Mouse (Mus musculus) fat pad, adult 2 months (tissue): Measurements from ENCODE around the gene Zfp385a.

Experiments used
- DNase-seq: peaks from one replicate; pipeline ENCODE4 v3.0.0-alpha.2; 2011; ENCODE audit warnings: low read depth, low spot score; ENCODE audit errors: extremely low read depth

The Zfp385a gene

DNA sequence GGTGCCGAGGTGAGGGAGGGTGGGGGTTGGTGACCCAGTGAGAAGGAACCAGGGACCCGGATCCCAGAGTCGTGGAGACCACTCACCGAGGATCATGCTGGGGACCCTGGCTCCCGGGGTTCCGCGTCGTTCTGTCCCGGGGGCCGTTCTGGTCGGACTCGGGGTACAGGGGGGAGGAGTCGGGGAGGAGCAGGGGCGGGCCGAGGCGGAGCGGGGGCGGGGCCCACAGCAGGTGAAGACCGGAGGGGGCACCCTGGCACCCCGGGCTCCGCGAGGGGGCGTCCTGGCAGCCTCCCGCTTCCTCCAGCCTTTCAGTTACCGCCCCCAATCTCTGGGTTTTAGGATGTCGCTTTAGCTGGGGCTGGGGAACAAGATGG lies at the start of gene Zfp385a:
Gene Zfp385a (minus strand): TSS at position 133 of the 377 bp plus-strand sequence.
- no peak for DNase-seq

DNA sequence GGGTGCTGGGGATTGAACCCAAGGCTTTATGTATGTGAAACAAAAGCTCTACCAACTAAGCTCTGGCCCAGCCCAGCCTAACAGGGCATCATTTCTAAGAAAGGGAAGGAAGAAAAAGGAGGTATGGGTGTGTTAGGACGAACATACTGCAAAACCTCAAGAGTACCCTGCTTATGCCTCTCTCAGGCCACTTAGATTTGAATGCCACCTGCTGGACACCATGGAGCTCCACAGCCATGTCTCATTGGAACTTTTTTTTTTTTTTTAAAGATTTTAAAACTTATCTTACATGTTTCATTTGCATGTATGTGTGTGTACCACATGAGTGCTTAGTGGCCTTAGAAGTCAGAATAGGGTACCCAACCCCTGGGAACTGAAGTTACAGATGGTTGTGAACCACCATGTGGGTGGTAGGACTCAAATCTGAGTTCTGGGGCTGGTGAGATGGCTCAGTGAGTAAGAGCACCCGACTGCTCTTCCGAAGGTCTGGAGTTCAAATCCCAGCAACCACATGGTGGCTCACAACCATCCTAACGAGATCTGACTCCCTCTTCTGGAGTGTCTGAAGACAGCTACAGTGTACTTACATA lies 48.8 kb upstream of the Zfp385a start:
- DNase-seq: no peak

DNA sequence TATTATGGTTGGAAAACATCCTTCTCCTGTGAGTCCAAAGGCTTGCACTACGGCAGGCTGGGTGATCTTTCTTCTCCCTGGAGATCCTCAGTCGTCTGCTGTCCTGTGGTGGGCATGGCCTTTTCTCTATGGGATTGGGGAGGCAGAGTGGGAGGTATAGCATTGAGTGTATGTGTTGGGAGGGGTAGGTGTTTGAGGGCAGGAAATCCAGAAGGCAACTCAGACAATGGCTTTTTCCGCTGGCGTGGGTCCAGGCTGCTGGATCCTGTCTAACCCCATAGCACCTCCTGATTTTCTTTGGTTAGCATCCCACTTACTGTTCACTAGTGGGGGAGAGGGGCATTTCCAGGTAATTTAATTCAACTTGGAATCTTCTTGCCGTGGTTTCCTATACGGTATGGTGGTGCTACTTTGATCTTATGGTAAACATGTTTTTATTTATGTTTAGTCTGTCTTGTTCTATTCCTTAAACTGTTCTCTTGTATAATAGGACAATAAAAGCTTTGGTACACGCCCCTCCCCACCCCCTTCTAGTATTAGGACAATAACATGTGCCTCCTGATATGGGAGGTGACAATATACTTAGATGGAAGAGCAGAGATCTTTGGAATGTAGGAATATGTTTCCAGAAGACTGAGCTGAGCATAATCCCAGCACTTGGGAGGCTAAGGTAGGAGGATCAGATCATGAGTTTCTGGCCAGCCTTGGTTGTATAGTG lies 44.0 kb upstream of the Zfp385a start:
- no peak for DNase-seq

DNA sequence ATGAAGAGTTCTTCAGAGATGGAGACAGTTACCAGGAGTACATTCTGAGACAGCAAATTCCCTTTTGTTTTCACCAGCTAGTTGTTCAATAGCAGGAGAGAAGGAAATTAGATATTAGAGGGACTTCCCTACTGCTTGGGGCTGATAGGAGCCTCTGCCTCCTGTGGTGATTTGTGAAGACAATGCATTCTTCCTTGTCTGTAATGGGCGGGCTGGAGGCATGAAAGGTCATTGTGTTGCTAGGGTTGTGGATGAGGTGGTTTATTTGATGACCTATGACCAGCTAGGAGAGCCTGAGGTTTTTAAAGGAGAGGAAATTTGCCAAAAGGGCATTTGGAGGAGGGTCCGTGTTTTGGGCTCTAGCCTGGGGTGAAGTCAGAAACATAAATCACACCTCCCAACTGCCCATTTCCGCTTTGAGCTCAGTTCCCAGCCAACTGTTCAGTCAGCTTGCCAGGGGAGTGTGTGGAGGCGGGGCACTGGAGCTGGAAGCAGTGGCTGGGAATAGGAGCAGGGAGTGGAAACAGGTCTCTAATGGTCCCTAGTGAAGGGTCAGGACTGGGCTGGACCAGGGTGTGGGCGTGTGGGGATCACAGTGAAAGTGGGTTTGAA lies 43.0 kb upstream of the Zfp385a start:
- DNase-seq: no peak

DNA sequence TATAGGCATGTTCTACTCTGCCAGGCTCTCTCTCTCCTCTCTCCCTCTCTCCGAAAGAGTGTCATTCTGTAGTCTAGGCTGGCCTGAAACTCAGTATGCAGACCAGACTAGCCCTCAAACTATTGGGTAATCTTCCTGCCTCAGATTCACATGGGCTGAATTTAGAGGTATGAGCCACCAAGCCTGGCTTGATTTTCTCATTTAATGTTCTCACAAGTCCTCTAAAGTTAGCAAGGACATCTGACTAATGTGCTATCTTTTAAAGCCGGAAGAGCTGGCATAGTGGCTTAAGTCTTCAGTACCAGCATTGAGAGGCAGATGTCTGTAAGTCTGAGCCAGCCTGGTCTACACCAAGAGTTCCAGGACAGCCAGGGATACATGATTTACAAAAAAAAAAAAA lies 42.2 kb upstream of the Zfp385a start:
- DNase-seq: no peak

DNA sequence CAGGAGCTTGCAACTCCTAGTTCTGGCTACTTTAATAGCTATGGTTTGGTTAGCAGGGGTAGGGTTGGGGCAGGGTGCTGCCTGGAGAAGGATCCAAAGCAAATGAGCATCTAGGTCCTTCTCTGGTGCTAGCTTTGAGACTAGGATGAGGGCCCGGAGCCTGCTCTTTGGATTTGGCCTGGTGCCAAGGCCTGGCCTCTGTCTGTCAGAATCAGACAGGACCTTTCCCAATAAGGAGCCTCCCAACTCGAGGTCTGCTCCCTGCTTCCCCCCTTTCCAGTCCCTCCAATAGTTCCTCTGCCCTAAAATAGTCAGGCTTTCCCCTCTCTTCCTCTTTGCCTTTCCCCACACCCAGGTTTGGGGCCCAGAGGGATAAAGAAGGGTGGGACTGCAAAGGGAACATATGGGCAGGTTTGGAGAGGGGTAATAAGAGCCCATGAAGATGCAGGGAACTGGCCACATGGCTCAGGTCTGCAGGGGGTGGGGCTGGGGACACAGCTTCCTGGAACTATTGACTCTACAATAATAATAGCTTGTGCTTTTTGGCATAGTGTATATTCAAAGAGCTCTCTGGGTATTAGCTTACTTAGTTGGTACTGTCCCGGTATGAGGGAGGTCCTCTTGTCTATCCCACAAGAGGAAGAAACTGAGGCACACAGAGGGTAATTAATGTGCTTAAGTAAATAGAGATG lies 38.9 kb upstream of the Zfp385a start:
- DNase-seq: no peak

DNA sequence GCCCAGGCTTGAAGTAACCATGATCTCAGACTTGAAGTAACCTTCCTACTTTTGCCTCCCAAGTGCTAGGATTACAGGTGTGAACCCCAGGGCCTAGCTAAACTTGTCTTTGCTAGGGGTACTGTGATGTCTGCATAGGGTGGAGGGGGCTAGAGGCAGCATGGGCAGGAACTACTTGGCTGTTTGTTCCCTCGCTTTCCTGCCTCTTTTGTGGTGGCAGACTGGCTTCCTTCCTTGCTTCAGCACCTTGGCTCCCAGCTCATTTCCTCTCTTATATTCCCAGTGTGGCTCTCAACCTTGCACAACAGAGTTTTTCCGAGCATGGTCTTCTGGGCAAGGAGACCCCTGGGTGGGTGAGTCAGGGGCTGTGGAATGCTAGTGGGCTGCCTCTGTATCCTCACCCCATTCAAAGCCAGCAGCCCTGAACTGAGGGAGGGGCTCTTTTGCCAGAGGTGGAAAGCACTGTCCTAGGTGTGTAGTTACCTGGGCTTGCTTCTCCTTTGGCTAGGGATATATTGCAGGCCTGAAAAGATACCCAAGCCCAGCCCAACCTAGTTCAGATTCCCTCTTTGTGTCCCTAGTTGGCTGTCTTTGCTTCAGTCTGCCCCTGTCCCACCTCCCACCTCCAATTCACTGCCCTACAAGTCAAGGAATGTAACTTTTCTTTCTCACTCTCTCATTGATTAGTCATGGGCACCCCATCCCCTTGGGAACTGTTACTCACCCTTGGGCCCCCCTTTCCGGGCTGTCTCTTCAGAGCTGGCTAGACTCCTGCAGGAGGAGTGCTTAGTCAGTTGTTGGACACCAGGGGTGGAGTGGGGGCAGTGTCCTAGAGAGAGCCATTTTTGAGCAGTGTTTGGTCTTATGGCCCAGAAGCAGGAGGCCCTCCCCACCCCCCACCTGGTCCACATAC lies 38.1 kb upstream of the Zfp385a start:
- no peak for DNase-seq

DNA sequence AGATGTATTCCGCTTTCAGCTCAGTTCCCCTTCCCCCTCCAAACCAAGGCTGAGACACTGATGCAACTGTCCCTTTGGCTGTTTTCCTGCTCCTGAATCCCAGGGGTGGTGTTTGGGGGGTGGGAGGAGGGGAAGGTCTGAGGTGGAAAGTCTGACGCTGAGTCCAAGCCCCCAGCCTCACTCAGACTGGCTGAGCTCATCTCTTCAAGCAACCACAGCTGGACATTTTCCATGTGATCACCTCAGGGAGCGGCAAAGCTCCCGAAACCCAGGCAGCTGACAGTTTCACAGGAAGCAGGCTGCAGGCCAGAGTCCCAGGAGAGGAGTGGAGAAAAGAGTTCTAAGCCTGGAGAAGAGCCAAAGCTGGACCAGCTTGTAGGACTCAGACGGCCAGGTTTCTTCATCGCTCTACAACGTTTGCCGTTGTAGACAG lies 37.0 kb upstream of the Zfp385a start:
- DNase-seq: no peak

DNA sequence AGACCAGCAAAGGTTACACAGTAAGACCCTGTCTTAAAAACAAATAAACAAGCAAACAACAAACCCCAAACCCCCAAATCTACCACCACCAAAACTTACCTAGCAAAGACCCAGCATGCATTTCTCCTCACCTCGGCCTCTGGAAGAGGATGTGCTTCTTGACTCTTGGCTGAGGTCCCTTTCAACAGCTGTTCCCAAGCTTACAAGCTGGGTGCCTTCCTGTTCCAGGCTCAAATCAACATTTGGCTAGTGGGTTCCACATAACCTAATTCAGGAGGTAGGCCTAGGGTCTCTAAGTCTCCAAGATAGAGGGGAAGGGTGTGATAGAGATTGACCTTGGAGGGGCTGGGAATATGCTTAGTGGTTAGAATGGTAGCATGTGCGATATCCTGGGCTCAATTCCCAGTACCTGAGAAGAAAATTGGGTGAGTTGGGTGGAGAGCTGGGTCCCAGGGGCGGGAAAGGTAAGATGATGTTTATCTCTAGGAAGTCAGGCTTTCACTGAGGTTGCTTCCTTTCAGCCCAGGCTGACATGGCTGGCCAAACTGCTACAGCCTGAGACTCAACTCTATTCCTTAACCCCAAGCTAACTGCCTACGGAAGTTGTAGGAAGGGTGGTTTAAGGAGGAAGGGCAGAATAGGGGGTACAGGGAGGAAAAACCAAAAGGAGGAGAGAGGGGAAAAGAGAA lies 35.4 kb upstream of the Zfp385a start:
- DNase-seq: no peak

DNA sequence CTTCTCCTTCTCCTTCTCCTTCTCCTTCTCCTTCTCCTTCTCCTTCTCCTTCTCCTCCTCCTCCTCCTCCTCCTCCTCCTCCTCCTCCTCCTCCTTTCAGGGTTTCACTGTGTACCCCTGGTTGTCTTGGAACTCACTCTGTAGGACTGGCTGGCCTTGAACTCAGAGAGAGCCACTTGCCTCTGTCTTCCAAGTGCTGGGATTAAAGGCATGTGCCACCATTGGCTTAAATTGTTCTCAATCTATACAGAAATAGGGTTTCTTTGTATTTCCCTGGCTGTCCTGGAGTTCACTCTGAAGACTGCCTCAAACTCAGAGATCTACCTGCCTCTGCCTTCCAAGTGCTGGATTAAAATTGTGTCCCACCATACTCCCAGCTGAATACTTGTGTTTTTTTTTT lies 32.6 kb upstream of the Zfp385a start:
- no peak for DNase-seq

DNA sequence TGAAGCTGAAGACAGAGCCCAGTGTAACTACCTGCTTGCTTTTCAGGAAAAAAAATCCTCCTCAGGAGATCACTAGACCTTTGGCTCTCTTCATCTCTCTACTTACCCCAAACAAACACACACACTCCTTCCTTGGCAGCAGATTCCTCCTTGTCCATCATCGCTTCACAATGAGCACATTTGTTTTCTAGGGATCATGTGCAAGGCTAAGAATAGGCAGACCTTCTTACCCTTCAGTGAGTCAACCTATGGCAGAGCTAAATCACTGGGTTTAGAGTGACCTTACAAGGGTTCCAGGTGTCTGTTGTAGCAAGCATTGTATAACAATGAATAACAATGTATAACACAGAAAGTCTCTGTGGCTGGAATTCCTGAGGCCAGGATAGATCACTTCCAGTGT lies 31.8 kb upstream of the Zfp385a start:
- no peak for DNase-seq

DNA sequence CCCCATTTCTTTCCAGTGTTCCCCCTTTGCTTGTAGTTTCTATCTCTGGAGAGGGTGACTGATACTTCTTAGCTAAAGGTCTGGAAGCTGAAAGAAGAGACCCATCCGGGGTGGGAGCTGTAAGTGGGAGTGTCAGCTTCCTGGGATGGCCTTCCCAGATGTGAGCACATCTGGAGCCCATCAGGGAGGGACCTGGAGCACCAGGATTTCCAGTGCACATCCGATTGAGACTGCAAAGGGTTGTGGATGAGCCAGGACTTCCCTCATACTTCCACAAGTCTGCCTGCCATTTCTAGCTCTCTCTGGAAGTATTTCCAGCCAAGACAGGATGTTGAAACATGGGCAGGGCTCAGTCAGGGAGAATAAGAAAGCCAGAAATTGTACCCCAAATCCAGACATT lies 31.3 kb upstream of the Zfp385a start:
- DNase-seq: no peak

DNA sequence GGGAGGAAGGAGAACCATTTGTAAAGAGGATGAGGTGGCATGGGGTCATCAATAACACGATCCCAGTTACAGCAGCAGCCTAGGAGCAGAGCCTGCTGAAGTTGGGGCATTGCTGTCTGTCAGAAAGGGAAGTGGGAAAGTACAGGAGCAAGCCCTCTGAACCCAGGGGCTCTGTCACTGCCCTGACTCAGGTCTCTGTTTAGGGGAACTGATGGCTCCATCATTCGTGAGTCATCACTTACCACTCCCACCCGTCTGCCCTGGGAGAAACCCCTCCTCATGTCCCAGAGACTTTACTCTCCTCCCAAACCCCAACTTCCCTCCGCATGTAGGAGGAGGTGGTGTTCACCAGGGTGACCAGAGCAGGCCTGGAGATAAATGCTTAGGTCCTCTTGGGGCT lies 30.6 kb upstream of the Zfp385a start:
- DNase-seq: no peak

DNA sequence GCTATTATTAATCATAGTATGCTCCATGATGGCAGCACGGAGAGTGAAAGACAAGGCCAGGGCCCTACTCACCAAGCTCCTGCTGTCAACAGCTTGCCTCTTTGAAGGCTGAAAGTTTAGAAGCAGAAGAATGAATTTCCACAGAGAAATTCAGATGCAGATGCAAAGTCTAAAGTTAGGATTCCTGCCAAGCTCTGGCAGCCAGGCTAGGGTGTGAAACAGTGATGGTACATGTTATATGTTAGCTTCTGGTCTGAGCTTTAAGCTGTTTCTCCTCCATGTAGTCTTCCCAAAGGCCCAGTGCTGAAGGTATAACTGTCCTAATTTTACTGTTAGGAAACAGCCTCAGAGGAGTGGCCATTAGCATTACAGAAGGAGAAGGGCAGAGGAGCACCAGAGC lies 29.2 kb upstream of the Zfp385a start:
- no peak for DNase-seq

DNA sequence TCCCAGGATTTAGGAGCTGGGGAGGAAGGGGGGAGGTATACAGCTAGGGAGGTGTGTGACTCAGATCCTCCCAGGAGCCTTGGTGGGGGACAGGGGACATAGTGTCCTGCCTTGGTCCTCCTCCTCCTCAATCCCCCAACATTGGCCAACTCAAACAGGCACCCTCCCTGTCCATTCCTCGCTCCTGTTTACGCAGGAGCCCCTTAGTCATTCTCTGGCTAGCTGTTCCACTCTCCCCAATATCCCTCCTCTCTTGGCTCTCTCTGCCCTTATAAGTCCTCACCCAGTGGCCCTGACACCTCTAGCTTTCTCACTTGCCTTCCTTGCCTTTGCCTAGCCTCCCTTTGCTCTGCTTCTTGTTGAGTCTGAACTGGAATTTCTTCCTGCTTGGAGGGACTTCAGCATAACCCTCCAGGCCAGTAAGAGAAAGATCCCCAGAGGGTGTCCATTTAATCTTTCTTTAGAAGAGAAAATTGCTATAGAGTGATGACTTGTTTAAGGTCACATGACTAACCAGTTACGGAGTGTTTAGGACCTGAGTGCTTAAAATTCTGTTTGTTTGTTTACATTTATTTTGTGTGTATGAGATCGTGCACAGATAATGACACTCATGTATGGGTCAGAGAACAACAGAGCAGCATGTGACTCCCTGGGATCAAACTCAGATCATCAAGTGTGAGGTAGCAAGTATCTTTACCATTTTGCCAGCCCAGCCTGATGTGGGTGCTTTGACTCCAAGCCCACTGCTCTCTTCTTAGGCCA lies 28.5 kb upstream of the Zfp385a start:
- DNase-seq: no peak

DNA sequence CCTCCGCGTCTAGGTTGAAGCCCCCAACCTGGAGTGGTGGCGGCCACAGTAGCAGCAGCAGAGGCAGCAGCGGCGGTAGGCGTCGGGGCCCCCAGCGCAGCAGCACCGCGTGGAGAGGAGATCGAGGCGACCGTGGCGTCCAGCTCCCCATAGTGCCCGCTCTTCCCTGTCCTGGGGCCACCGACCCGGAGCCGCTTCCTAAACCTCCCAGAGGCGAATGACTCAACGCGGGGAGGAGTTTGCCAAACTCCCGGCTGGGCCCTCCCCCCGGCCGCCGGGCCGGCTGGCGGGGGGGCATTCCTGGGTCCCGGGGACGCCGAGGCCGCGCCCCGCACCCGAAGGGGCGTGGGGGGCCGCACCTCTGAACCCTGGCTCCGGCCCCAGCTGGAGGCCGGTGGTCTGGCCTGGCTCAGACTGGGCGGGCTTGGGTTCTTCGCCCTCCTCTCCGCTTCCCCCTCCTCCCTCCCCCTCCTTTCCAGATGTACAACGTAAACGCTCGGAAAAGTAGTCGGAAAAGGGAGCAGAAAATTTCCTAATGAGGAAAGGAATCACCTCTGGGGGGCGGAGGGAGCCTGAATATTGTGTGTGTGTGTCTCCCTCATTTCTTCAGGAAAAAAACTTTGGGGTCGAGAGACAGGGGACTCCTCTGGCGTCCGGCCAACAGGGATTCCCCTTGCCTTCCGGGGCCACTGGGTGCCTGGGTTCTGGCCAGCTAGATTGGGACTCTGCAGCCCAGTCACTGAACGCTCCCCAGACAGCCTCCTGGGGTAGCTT lies 26.7 kb upstream of the Zfp385a start, which contains the start of gene Itga5:
Gene Itga5 (minus strand): TSS at position 388 of the 774 bp plus-strand sequence.
- DNase-seq: no peak

DNA sequence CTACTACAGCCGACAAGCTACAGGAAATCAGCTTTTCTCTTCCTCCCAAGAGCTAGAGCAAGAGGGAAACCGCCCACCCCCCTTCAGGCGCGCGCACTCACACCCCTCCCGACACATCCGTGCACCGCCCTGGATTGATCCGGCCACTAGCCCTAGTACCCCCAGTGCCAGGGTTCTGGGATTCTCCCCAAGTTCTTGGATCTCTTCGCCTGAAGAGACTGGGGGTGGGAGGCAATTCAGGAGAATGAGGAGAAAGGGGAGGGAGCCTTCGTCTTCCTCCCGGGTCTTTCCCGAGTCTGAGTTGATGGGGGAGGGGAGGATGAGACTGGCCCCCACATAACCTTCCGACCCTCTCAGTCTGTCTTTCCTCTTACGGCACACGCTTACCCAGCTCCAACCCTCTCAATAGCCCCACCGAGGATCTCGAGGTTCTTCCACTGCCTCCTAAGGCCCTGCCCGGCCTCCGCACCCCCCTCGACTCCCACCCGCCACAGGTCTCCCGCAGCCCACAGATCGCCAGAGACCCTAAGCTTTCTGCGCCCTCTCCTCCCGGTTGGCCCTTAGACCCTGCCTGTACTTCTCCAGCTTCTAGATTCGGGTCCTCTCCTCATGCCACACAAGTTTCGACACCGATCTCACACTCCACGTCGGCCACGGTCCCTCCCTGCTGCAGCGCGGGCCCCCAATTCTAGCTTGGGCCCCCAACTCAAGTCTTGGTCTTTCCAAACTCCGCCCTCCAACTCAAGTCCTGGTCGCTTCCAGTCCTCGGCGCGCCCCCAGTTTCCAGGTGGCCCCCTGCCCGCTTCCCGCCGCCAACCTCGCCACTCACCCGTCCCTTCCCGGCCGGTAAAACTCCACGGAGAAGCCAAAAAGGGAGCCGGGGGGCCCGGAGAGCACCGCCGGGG lies 25.8 kb upstream of the Zfp385a start:
- no peak for DNase-seq

DNA sequence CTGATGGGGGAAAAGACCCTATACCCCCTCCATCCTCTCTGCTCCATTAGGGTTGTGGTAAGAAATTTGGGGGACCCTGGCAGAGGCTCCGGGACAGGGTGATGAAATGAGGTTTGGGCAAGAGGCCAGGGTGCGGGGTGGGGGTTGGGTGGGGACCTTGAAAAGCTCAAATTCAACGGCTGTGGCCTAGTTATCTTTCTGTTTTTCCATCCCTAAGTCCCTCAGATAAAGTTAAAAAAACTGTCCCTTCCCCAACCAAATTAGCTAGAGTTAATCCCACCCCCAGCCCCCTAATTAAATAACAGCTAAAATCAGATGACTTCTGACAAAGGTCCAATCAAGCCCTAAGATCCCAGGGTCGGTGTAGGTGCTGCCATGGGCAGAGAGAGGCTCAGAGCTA lies 24.9 kb upstream of the Zfp385a start:
- DNase-seq: no peak
